Mouse (Mus musculus) urinary bladder, postnatal 14 days (tissue): Measurements from ENCODE around the gene Zkscan17.
A peak's percentile ranks its signal among the peaks of the same experiment; 100 is the strongest.
"Not testable (repeated sequence)": the region's sequence is repeated elsewhere in the genome, so short reads cannot be mapped to it uniquely, and the experiment has no call there.

Experiments used
- DNase-seq: peaks from one replicate; pipeline ENCODE4 v3.0.0; 2021; ENCODE audit warnings: low spot score

Zkscan17 gene

GRCm38 (mm10) chr11:59526472-59527080, at the start of gene Zkscan17:
TSS of gene Zkscan17 (minus strand) at chr11:59526751.
- peak; percentile 20 for DNase-seq

DNA sequence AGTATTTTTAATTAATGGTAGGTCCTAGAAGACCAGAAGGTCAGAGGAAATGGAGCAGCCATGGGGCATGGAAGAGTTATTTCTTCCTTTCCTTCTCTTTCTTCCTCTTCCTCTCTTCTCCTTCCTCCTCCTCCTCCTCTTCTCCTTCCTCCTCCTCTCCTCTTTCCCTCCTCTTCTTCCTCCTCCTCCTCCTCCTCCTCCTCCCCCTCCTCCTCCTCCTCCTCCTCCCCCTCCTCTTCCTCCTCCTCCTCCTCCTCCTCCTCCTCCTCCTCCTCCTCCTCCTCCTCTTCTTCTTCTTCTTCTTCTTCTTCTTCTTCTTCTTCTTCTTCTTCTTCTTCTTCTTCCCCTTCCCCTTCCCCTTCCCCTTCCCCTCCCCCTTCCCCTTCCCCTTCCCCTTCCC, 49.6 kb upstream of the Zkscan17 start, which contains the start of gene Olfr222:
Gene Olfr222, minus strand, starts transcription at position 101 of the 400 bp plus-strand sequence.
- not testable (repeated sequence) for DNase-seq

- DNase-seq = no peak
Observed at GRCm38 (mm10) chr11:59575726-59576125, 49.2 kb upstream of the Zkscan17 start.

- DNase-seq = no peak
Observed at GRCm38 (mm10) chr11:59569306-59569705, 42.8 kb upstream of the Zkscan17 start.

DNA sequence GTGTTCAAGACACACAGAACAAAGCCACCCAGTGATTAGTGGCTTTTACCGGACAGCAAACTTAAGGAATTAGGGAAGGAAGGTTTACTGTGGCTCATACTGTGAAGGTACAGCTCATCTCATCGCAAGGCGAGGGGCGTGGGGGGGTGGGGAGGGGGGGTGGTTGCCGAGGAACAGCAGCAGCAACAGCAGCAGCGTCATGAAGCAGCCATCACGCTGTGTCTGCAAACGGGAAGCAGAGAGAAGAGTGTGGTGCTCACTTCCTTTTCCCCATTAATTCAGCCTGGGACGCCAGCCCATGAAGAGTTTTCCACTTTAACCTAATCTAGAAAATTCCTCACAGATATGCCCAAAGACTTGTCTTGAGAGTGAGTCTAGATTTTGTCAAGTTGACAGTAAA, 36.3 kb upstream of the Zkscan17 start:
- no peak for DNase-seq

GRCm38 (mm10) chr11:59562336-59562735, 35.8 kb upstream of the Zkscan17 start:
- DNase-seq = no peak

DNA sequence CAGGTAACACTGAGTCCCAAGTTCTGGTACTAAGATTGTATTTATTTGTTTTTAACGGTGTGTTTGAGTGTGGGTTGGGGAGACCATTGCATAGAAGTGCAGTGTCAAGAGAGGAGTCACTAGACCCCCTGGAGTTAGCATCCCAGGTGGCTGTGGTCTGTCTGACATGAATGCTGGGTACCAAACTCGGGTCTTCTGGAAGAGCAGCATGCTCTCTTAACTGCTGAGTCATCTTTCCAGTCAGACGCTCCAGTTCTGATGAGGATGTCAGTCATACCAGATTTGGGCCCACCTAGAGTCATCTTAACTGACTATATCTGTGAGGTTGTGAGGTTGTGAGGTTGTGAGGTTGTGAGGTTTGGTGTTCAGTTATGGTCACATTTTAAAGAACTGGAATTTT, 34.4 kb upstream of the Zkscan17 start:
- DNase-seq = no peak

DNA sequence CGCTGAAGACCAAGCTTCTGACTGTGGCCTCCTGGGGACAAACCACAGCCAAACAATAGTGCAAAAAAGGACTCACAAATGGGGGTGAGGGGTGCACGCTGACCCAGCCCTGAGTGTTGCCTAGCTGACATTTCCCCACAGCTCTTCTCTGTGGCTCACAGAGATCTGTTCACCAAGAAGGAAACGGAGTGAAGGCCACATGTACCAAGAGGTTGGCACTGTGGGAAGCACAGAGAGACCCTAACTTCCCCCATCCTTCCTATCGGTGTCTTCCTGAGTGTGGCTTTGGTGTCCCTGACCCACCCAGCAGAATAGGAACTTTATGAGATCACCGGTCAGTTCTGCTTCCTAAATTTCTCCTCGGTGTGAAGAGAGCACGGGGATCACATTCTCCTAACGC, 28.0 kb upstream of the Zkscan17 start:
- DNase-seq = no peak

- no peak for DNase-seq
Observed at GRCm38 (mm10) chr11:59554127-59554526, 27.6 kb upstream of the Zkscan17 start.

DNA sequence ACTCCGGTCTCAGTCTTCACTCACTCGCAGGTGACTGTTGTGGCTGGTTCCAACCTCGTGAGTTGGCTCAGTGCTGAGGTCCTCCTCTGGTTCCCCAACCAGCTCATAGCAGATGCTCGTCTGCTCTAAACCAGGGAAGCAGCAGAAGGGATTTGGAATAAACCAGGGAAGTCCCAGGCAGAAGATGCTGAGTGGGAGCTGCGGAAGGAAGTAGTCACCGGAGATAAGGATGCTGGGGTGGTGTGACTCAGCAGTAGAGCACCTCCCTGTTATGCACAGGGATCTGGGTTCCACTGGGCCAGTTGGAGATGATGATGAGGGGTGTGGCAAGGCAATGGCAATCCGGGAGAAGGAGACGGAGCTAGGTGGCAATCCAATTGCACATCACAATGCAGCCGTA, 17.5 kb upstream of the Zkscan17 start:
- no peak for DNase-seq

DNA sequence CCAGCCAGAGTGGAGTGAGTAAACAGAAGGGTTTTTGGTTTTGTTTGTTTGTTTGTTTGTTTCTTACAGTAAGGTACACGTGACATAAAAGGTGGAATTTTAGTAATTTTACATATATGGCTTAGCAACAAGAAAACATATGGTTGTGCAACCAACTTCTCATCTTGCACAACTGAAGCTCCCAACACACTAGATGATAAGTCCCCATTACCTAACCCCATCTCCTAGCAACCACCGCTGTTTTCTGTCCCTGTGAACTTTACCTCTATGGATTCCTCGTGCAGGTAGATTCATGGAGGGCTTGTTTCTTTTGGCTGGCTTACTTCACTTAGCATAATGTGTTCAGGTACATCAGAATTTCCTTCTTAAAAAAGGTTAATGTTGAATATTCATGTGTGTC, 16.8 kb upstream of the Zkscan17 start:
- DNase-seq = no peak

DNA sequence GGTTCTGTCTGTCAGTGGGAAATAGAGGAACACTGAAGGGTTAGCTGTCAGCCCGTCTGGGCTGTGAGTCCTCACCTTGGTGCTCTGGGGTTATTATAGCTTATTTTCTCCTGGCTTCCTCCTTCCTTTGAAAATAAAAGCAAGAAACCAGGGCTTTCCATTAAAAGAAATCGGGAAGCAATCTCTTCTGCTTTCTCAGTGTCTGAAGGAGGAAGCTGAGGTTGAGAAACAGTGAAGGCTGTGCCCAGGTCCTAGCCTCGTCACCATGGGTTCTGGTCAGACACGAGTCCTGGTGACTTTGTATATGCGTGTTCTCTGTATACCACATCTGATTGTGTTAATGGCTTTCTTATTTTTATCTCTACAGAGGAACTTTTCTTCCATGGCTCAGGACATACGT, 15.9 kb upstream of the Zkscan17 start:
- DNase-seq = no peak

DNA sequence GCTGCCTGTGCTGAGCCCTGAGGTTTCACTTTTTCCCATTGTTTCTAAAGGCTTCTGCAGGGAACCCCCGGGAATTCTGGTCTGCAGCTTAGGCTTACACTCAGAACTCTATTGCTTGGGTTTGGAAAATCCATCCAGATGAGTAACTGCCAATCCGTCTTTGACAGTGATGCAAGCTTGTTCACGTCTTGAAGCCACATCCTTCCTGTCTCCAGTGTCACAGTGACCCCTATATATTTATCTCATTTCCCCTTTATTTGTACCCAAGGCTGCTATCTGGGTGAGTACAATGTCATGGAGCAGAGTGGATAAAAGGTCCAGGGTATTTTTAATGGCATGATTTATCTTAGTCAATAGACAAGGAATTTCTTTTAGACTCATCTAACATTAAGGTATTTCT, 14.8 kb upstream of the Zkscan17 start, which contains the start of gene Nlrp3:
Gene Nlrp3, plus strand, starts transcription at position 245 of the 400 bp plus-strand sequence.
- no peak for DNase-seq

GRCm38 (mm10) chr11:59540123-59540522, 13.6 kb upstream of the Zkscan17 start:
- DNase-seq = no peak

- DNase-seq = peak; percentile 73
Observed at GRCm38 (mm10) chr11:59538387-59538786, 11.8 kb upstream of the Zkscan17 start.

DNA sequence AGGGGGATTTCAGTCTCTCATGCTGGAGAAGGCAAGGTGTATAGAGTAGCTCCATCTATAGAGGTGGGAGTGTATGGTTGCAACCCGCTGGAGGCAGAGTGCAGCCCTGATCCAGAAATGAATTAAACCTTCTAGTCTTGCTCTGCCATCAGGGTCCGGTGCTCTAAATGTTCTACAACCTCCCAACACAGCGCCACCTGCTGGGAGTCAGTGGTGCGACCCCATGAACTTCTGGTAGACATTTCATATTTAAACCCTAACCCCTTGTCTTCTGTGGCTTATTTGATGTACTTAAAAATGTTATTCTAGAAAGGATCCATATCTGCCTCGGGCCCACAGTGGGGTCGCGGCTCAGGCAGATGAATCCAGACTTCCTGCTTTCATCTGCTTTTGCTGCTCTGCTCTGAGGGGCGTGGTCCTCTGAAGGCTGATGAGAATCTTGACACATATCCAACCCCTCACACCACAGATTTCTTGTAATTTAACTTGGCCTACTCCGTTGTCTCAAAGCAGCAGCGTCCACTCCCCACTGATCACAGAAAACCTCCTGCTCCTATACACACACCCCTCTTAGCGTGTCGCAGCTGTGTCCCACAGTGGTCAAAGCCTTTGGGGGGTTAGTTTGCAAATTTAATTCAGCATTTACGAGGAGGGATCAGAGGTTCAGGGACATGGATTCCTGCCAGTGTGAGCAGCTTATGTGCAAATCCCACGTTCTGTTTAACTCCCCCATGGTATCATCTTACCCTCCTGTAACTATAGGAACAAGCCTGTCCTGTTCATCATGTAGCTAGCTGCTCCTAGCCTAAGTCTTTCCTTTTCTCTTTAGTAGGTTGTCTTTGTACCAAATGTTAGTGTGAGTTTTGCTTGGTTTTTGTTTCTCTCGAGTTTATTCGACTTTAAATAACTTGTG, 10.9 kb upstream of the Zkscan17 start:
- peak; percentile 19 for DNase-seq

DNA sequence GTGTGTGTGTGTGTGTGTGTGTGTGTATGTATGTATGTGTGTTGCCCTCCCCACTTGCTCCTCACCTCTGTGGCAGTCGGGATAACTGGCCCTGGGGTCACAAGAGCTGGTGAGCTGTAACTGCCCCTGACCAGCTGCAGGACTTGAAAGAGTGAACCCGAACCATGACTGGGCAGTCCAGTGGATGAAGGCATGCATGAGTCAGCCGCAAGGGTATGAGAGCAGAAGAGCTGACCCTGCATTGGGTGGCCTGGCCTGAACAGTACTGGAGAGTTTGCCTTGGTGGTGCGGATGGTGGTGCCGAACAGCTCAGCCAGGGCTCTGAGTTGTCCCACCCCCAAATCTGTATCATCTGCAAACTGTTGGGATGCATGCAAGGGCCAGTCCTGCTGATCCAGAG, 5.0 kb upstream of the Zkscan17 start:
- no peak for DNase-seq

DNA sequence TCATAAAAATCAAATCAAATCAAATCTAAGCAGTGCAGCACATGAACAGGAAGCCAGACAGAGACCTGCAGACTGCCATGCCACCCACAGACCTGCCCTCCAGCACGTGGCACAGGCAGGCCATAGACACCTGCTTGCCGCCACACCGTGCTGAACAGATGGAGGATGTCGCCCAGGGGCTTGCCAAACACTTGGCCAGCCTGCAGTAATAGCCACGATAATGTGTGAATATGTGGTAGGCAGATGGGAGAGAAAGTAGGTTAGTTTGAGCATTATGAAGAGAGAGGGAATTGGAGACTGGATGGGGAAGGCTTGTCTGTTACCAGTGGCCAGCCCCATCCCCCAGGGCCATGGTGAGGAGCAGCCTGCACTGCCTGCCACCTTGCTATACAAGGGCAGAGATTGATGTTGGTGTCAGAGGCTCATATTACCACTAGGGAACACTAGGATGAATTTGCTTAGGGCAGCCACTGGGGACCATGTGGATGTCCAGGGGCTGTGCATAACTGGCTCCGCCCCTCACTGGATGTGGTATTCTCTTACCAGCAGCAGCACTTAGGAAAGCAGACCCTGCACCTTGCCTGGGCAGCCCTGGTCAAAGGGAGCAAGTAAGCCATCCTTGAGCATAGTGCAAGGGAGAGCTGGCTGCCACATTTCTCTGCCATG, 4.5 kb upstream of the Zkscan17 start:
- no peak for DNase-seq

DNA sequence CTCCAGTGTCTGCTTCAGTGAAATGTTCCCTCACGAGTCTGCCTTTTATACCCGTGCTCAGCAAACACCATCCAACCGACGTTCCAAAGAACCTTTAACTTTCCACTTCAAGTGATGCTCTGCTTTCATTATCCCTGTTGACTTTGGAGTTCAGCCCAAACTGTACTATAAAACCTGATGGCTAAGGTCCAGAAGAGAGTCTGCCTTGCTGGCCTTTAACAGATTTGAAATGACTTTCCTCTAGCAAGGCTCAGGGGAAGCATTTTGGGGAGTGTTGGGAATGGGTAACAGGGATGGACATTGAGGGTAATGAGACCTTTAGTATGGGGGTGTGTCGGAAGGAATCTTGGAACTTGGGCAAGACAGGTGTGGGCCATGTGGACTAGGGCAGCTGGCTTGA, 3.7 kb upstream of the Zkscan17 start:
- no peak for DNase-seq

DNA sequence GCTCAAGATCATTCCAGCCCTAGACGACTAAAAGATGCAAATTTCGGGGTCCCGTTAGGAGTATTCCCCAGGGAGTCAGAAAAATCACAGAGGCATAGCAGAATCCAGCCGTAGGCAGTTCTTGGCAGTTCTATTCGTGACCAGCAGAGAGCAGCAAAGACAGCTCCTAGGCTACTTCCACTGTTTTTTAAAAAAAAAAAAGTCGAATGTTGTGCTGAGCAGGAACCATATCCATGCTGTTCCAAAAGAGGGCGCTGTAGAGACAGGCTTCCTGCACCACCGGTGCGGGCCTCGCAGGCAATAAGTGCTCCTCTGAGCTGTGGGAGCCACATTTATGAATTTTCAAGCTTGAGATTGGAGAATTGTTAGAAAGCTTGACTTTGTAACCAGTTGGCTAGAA, 1.3 kb downstream of the Zkscan17 start:
- DNase-seq = peak; percentile 80

DNA sequence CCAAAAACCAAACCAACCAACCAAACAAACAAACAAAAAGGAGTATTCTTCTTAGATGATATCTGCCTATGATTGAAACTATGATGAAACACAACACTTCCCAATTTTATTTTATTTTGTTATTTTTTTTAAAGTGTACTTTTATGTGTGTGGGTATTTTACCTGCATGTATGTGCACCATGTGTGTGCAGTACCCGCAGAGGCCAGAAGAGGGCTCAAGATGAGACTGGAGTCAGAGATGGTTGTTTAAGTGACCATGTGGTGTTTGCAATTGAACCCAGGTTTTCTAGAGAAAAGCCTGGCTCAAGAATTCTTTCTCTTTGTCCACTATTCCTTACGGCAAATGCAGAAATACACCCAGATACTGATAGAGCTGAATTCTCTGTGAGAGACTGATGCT, 2.4 kb downstream of the Zkscan17 start:
- DNase-seq = no peak

DNA sequence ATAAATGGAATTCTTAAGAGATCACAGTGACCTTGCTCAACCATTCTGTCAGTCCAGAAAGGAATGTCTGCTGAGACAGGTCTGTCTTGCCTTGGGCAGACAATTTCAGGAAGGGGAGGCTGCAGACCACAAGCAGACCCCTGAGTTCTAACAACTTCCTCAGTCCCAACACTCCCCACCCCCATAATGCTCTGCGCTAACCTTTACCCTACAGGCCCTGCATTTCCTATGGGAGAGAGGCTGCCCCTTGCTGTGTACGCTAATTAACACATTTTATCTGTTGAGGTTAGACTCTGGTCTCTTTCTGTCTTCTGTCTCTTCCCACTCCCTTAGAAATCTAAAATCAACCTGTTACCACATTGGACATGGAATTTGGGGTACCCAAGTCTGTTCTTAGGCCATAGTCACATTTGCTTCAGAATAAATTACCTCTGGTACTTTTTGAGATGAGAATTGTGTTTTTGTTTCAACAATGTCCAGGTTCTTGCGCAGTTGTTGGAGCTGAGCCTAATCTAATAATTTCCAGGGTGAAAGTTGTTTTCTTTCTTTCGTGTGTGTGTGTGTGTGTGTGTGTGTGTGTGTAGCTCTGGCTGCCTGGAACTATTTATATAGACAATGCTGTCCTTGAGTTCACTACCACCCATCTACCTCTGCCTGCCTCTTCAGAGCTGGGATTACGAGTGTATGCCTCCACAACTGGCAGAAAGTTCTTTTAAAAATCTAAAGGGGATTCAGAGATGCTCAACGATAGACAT, 6.6 kb downstream of the Zkscan17 start:
- DNase-seq = no peak
